Mouse (Mus musculus) layer of hippocampus, postnatal 10 days (tissue): ENCODE results near the gene Zmym6. TPM values are rescaled to one million over a fixed set of nuclear protein-coding genes. Genes with fewer than 3 reads are reported as not detected.
A peak's percentile ranks its signal among the peaks of the same experiment; 100 is the strongest.
"Not testable (repeated sequence)": the region's sequence is repeated elsewhere in the genome, so short reads cannot be mapped to it uniquely, and the experiment has no call there.

ENCODE experiments used
- DNase-seq, 2 experiments: peaks; one replicate each; pipeline ENCODE4 v3.0.0; 2021; ENCODE audit warnings: low spot score in 2 of 2
- long read RNA-seq: library from polyadenylated mRNA; stranded (forward); transcript quantifications from one replicate; pipeline ENCODE4 v2.0.0, GENCODE M21; 2023
- total RNA-seq, 2 experiments: library from RNA; stranded (reverse); gene quantifications; 2 replicates each; pipeline ENCODE4 v1.2.3; 2021

The Zmym6 gene
- total RNA-seq = 10 to 100 TPM; 30.5 to 31.8 TPM
- long read RNA-seq, full-length matches to known transcripts = 1 of 14 reads
- long read RNA-seq, partial matches to known transcripts = 5 of 14 reads
- long read RNA-seq, other reads (novel, unspliced or antisense) = 8 of 14 reads

GRCm38 (mm10) chr4:127076875-127077548, at the start of gene Zmym6:
TSS of gene Zmym6 (plus strand) at chr4:127077383.
- peak; percentile 96 for DNase-seq

GRCm38 (mm10) chr4:127037158-127037557, 40.0 kb upstream of the Zmym6 start:
- DNase-seq = no peak

- no peak for DNase-seq
Observed at GRCm38 (mm10) chr4:127037908-127038827, 39.0 kb upstream of the Zmym6 start.

GRCm38 (mm10) chr4:127038828-127039349, 38.3 kb upstream of the Zmym6 start:
- DNase-seq = no peak

- no peak for DNase-seq
Observed at GRCm38 (mm10) chr4:127039871-127040483, 37.2 kb upstream of the Zmym6 start.

GRCm38 (mm10) chr4:127043540-127043939, 33.6 kb upstream of the Zmym6 start:
- DNase-seq = no peak

GRCm38 (mm10) chr4:127051121-127051520, 26.1 kb upstream of the Zmym6 start:
- DNase-seq = no peak

- DNase-seq = no peak
Observed at GRCm38 (mm10) chr4:127053071-127053470, 24.1 kb upstream of the Zmym6 start.

- DNase-seq = no peak
Observed at GRCm38 (mm10) chr4:127054522-127055198, 22.5 kb upstream of the Zmym6 start.

- peak; percentile 84 to 92 for DNase-seq
Observed at GRCm38 (mm10) chr4:127060585-127061290, 16.4 kb upstream of the Zmym6 start, which contains the start of gene Zmym1. TSS of gene Zmym1 (minus strand) at chr4:127061152.

GRCm38 (mm10) chr4:127064051-127064450, 13.1 kb upstream of the Zmym6 start:
- DNase-seq = no peak

GRCm38 (mm10) chr4:127074915-127075314, 2.3 kb upstream of the Zmym6 start:
- no peak for DNase-seq

- no peak for DNase-seq
Observed at GRCm38 (mm10) chr4:127080806-127081205, 3.6 kb downstream of the Zmym6 start.

- no peak for DNase-seq
Observed at GRCm38 (mm10) chr4:127083131-127083530, 5.9 kb downstream of the Zmym6 start.

GRCm38 (mm10) chr4:127085761-127086160, 8.6 kb downstream of the Zmym6 start:
- no peak for DNase-seq

- DNase-seq = no peak
Observed at GRCm38 (mm10) chr4:127091188-127091587, 14.0 kb downstream of the Zmym6 start.

- DNase-seq = no peak
Observed at GRCm38 (mm10) chr4:127095090-127095489, 17.9 kb downstream of the Zmym6 start.

GRCm38 (mm10) chr4:127099552-127099951, 22.4 kb downstream of the Zmym6 start:
- not testable (repeated sequence) for DNase-seq

- no peak for DNase-seq
Observed at GRCm38 (mm10) chr4:127107566-127107965, 30.4 kb downstream of the Zmym6 start.

- DNase-seq = no peak
Observed at GRCm38 (mm10) chr4:127110570-127110969, 33.4 kb downstream of the Zmym6 start.
